10 mouse cellular contexts compared by ENCODE assay signal in the genomic region with DNA sequence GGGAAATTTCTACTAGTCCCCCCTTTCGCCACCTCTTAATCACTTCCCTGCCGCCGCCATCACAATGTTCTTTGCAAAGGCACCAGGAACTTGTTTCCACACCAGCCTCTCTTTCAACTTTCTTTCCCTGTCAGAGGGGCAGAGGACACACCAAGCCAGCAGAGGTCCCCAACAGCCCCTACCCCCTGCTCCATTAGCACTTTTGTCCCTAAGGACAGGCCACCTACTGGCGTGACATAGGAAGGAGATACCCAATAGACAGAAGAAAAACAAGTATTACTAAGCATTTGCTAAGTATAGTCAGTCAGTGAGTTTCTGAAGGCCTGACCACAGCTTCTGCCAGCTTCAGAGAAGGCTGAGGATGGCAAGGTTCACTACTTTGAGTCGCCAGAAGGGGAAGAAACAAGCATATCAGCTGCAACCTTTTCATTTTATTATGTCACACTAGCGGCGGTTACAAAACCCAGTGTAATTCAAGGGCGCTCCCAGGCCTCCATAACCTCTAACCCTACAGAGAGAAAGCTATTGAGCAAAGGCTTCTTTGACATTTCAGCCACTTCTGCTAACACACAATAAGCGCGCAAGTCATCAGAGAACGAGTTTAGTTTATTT.
A peak's percentile ranks its signal among the peaks of the same experiment; 100 is the strongest.
DNase-seq lines count a peak whose midpoint lies in the region; ATAC-seq and TF ChIP-seq lines count a peak whose summit lies in the region.
"Had no signal": no experiment of that assay in that cellular context is flagged by ENCODE, and none has a peak within 500 bp of the region (broad histone marks: within the 10 kb centered on the region; RNA-seq: fewer than 3 reads in every experiment).

No protein-coding gene starts in this region.

- peaks cover 11% of the 10 kb centered on the region for H3K4me1 ChIP-seq in midbrain, embryonic 13.5 days (replicated peaks)
- peaks cover 14% of the 10 kb centered on the region; the same call in 1 of the 2 replicates for H3K4me1 ChIP-seq in midbrain, embryonic 10.5 days
- H3K4me1 ChIP-seq in hindbrain, postnatal 0 days (ENCODE audit: insufficient read depth, low read length), result no peaks in the 10 kb centered on the region
- no peaks in the 10 kb centered on the region for H3K4me1 ChIP-seq in heart, embryonic 12.5 days (replicated peaks)

- no peaks in the 10 kb centered on the region for H3K9me3 ChIP-seq in midbrain, embryonic 13.5 days
- H3K9me3 ChIP-seq in midbrain, embryonic 10.5 days (replicated peaks), result no peaks in the 10 kb centered on the region
- no peaks in the 10 kb centered on the region for H3K9me3 ChIP-seq in hindbrain, postnatal 0 days (ENCODE audit: low read length)
- H3K9me3 ChIP-seq in heart, embryonic 12.5 days (replicated peaks), result peaks cover 3% of the 10 kb centered on the region; the same call in 1 of the 2 replicates
- H3K9me3 ChIP-seq: limb, embryonic 15.5 days had no signal

- no peak overlapping the region for H3K9ac ChIP-seq in midbrain, embryonic 13.5 days (replicated peaks)
- no peak overlapping the region for H3K9ac ChIP-seq in hindbrain, postnatal 0 days (replicated peaks; ENCODE audit: low read length)
- no peak overlapping the region for H3K9ac ChIP-seq in heart, embryonic 12.5 days
- H3K9ac ChIP-seq: limb, embryonic 15.5 days had no signal

- H3K4me3 ChIP-seq in midbrain, embryonic 13.5 days (replicated peaks), result no peak overlapping the region
- no peak overlapping the region for H3K4me3 ChIP-seq in midbrain, embryonic 10.5 days
- no peak overlapping the region for H3K4me3 ChIP-seq in hindbrain, postnatal 0 days (ENCODE audit: low read length)
- no peak overlapping the region for H3K4me3 ChIP-seq in heart, embryonic 12.5 days
- H3K4me3 ChIP-seq: limb, embryonic 15.5 days had no signal

- TF ChIP-seq CTCF in hindbrain, postnatal 0 days (IDR thresholded peaks at IDR 0.05; ENCODE audit: low read depth), result peak; percentile 28

- WGBS in midbrain, embryonic 13.5 days, result 74% methylated on average over 11 of the region's 11 CpGs
- WGBS in midbrain, embryonic 10.5 days, result 84% methylated on average over 11 of the region's 11 CpGs
- WGBS in hindbrain, postnatal 0 days, result 59% methylated on average over 11 of the region's 11 CpGs
- WGBS in heart, embryonic 12.5 days, result 84% methylated on average over 11 of the region's 11 CpGs

- DNase-seq in midbrain, embryonic 10.5 days (ENCODE audit: low spot score), result no peak
- peak; percentile 8 for DNase-seq in c-Kit-positive CD71-negative TER-119-negative erythroid progenitor cells, embryonic 14.5 days (ENCODE audit: low read depth)
- peak; percentile 6 for DNase-seq in hindbrain, postnatal 0 days (ENCODE audit: low spot score)
- peak; percentile 17 for DNase-seq in mesoderm, embryonic 11.5 days (ENCODE audit: low read depth, low spot score)
- DNase-seq in thymus, postnatal 36 days, result no peak
- DNase-seq: heart, adult 18-20 months had no signal

- no peak overlapping the region for H3K27ac ChIP-seq in midbrain, embryonic 13.5 days
- no peak overlapping the region for H3K27ac ChIP-seq in midbrain, embryonic 10.5 days (replicated peaks)
- H3K27ac ChIP-seq in hindbrain, postnatal 0 days, result no peak overlapping the region
- H3K27ac ChIP-seq in heart, embryonic 12.5 days (ENCODE audit: poor library complexity, severe bottlenecking), result no peak overlapping the region
- H3K27ac ChIP-seq: limb, embryonic 15.5 days had no signal

- H3K27me3 ChIP-seq in midbrain, embryonic 13.5 days, result no peaks in the 10 kb centered on the region
- H3K27me3 ChIP-seq in midbrain, embryonic 10.5 days (ENCODE audit: low read depth, poor library complexity, severe bottlenecking), result no peaks in the 10 kb centered on the region
- H3K27me3 ChIP-seq in hindbrain, postnatal 0 days (ENCODE audit: insufficient read depth, low read length), result no peaks in the 10 kb centered on the region
- no peaks in the 10 kb centered on the region for H3K27me3 ChIP-seq in heart, embryonic 12.5 days (replicated peaks)
- H3K27me3 ChIP-seq: limb, embryonic 15.5 days had no signal

- no peaks in the 10 kb centered on the region for H3K36me3 ChIP-seq in midbrain, embryonic 13.5 days
- no peaks in the 10 kb centered on the region for H3K36me3 ChIP-seq in midbrain, embryonic 10.5 days
- no peaks in the 10 kb centered on the region for H3K36me3 ChIP-seq in hindbrain, postnatal 0 days (ENCODE audit: insufficient read depth, low read length)
- no peaks in the 10 kb centered on the region for H3K36me3 ChIP-seq in heart, embryonic 12.5 days
- H3K36me3 ChIP-seq: limb, embryonic 15.5 days had no signal

- no peak overlapping the region for H3K4me2 ChIP-seq in midbrain, embryonic 13.5 days (replicated peaks)
- no peak overlapping the region for H3K4me2 ChIP-seq in hindbrain, postnatal 0 days (ENCODE audit: low read depth, low read length)
- H3K4me2 ChIP-seq in heart, embryonic 12.5 days, result no peak overlapping the region
- H3K4me2 ChIP-seq: limb, embryonic 15.5 days had no signal

- ATAC-seq in midbrain, embryonic 13.5 days, result peak; percentile 34; the same call in 1 of the 2 replicates
- no peak for ATAC-seq in hindbrain, postnatal 0 days
- ATAC-seq in heart, embryonic 12.5 days (ENCODE audit: insufficient number of reproducible peaks, low FRiP score), result no peak
- ATAC-seq in cerebellum, adult (ENCODE audit: insufficient number of reproducible peaks, low FRiP score, low TSS enrichment), result no peak

Comparison
In these comparisons a context has a peak if more than half of its experiments do, and no peak if none do; other contexts are left out.
1. DNase-seq: peak in c-Kit-positive CD71-negative TER-119-negative erythroid progenitor cells, embryonic 14.5 days (single experiment), hindbrain, postnatal 0 days (single experiment) and mesoderm, embryonic 11.5 days (single experiment); none in midbrain, embryonic 10.5 days (single experiment) and thymus, postnatal 36 days (0 of 2).